Mouse (Mus musculus): ENCODE measurements around the gene Tcl1b4.

The Tcl1b4 gene

DNA sequence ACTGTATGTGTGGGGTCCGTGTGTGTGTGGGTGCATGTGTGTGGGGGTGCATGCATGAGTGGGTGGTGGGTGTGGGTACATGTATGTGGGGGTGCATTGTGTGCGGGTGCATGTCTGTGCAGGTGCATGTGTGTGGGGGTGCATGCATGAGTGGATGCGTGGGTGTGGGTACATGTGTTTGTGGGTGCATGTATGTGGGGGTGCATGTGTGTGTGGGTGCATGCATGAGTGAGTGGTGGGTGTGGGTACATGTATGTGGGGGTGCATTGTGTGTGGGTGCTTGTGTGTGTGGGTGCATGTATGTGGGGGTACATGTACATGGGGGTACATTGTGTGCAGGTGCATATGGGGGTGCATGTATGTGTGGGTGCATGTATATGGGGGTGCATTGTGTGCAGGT lies 52.0 kb downstream of the Tcl1b4 start:
- no peak for DNase-seq

Measured in kidney, postnatal 10 days (tissue).